8 mouse cellular contexts compared by ENCODE assay signal in genomic region chr6:94400471-94401051, GRCm38 (mm10).
DNase-seq lines count a peak whose midpoint lies in the region; ATAC-seq and TF ChIP-seq lines count a peak whose summit lies in the region.

No protein-coding gene starts in this region.

- H3K9ac ChIP-seq in heart, postnatal 0 days (replicated peaks; ENCODE audit: low read depth, low read length), result no peak overlapping the region
- H3K9ac ChIP-seq in stomach, postnatal 0 days (ENCODE audit: low read length), result no peak overlapping the region

- no peak overlapping the region for H3K27ac ChIP-seq in heart, postnatal 0 days (ENCODE audit: low read depth)
- no peak overlapping the region for H3K27ac ChIP-seq in stomach, postnatal 0 days (replicated peaks)

- no peaks in the 10 kb centered on the region for H3K9me3 ChIP-seq in heart, postnatal 0 days (replicated peaks; ENCODE audit: control insufficient read depth, low read length)
- no peaks in the 10 kb centered on the region for H3K9me3 ChIP-seq in stomach, postnatal 0 days (ENCODE audit: control insufficient read depth, low read length)

- 40% methylated on average over 13 of the region's 13 CpGs for WGBS in heart, postnatal 0 days
- WGBS in stomach, postnatal 0 days, result 19% methylated on average over 13 of the region's 13 CpGs

- H3K36me3 ChIP-seq in heart, postnatal 0 days (replicated peaks; ENCODE audit: control insufficient read depth, insufficient read depth, low read length), result no peaks in the 10 kb centered on the region
- no peaks in the 10 kb centered on the region for H3K36me3 ChIP-seq in stomach, postnatal 0 days (ENCODE audit: control insufficient read depth, insufficient read depth, low read length)

- TF ChIP-seq CTCF in heart, postnatal 0 days (IDR thresholded peaks at IDR 0.05; ENCODE audit: low read depth), result peak; percentile 85
- peak; percentile 87 for TF ChIP-seq CTCF in stomach, postnatal 0 days (IDR thresholded peaks at IDR 0.05; ENCODE audit: low read depth)

- no peak for TF ChIP-seq EP300 in heart, postnatal 0 days (IDR thresholded peaks at IDR 0.05; ENCODE audit: low read depth)
- no peak for TF ChIP-seq EP300 in stomach, postnatal 0 days (optimal IDR thresholded peaks at IDR 0.05)

- peak; percentile 64 for ATAC-seq in heart, postnatal 0 days (ENCODE audit: insufficient read depth, low read depth)
- ATAC-seq in stomach, postnatal 0 days (ENCODE audit: low FRiP score, low TSS enrichment), result peak; percentile 66; the same call in 1 of the 2 replicates

- no peaks in the 10 kb centered on the region for H3K27me3 ChIP-seq in heart, postnatal 0 days (ENCODE audit: control insufficient read depth, insufficient read depth, low read length)
- H3K27me3 ChIP-seq in stomach, postnatal 0 days (ENCODE audit: control insufficient read depth, insufficient read depth, low read length), result no peaks in the 10 kb centered on the region

- no peak overlapping the region for H3K4me3 ChIP-seq in heart, postnatal 0 days (ENCODE audit: low read depth, low read length)
- no peak overlapping the region for H3K4me3 ChIP-seq in stomach, postnatal 0 days (ENCODE audit: low read depth, low read length)

- H3K4me2 ChIP-seq in heart, postnatal 0 days (ENCODE audit: low read depth, low read length), result no peak overlapping the region
- peak overlapping the region; percentile 23; the same call in 1 of the 2 replicates for H3K4me2 ChIP-seq in stomach, postnatal 0 days (replicated peaks; ENCODE audit: low read depth)

- H3K4me1 ChIP-seq in heart, postnatal 0 days (ENCODE audit: control insufficient read depth, insufficient read depth), result no peaks in the 10 kb centered on the region
- peaks cover 3% of the 10 kb centered on the region; the same call in 1 of the 2 replicates for H3K4me1 ChIP-seq in stomach, postnatal 0 days (replicated peaks; ENCODE audit: control insufficient read depth, insufficient read depth)

- peak; percentile 4 for DNase-seq in gastrocnemius, adult 18-20 months (ENCODE audit: low spot score)
- DNase-seq in gastrocnemius, adult 8-10 months (ENCODE audit: low spot score in 2 of 2), result no peak
- peak; percentile 54 for DNase-seq in adrenal gland, postnatal 10 days
- peak; percentile 46 for DNase-seq in embryo, embryonic 11.5 days (ENCODE audit: low read depth, low spot score)
- DNase-seq in heart, postnatal 0 days (ENCODE audit: low spot score), result peak; percentile 49
- DNase-seq in kidney, postnatal 25 days, result peak; percentile 65 to 73
- peak; percentile 64 for DNase-seq in lung, postnatal 25 days (ENCODE audit: low spot score)
- DNase-seq in stomach, postnatal 0 days (ENCODE audit: low spot score), result peak; percentile 55

Comparison
In these comparisons a context has a peak if more than half of its experiments do, and no peak if none do; other contexts are left out.
1. DNase-seq: peak in gastrocnemius, adult 18-20 months (single experiment), adrenal gland, postnatal 10 days (single experiment), embryo, embryonic 11.5 days (single experiment), heart, postnatal 0 days (single experiment), kidney, postnatal 25 days (2 of 2), lung, postnatal 25 days (single experiment) and stomach, postnatal 0 days (single experiment); none in gastrocnemius, adult 8-10 months (0 of 2).